Mouse (Mus musculus): ENCODE results near the gene B3galt4. TPM values are rescaled to one million over a fixed set of nuclear protein-coding genes. Genes with fewer than 3 reads are reported as not detected.

B3galt4 gene
- polyA plus RNA-seq, 1 experiment from 2014 or later: 15.2 TPM

DNA sequence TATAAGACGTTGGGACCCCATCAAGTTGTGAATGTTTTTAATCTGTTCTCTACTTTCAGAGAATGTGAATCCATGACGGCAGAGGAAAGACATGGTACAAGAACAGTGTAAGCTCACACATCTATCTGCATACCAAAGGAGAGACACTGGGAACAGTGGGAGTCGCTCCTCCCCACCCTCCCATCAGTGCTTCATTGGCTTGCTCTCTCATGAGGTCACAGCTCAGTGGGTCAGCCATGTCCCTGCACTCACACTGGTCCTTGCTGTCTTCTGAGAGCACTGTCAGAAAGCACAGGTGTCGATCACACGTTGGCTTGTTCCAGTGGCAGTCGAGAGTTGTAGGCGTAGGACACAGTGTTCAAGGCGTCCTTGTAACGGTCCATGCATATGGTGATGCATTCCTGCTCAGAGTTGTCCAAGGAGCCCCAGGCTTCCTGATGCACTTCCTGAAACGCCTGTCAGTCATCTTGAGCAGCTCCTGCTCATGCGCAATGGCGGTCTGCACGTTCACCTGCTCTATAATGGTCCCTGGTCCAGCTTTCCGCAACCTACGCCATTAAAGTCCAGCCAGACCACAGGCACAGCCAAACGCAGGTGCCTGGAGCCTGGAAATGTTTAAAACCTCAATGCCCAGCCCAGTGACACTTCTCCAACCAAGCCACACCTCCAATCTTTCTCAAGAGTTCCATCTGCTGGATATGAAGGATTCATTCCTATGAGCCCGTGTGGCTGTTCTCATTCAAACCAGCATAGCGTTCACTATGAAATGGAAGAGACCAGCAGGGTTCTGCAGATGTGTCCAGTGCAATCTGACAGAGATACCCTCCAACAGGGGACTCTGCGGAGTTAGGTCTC is 29.1 kb upstream of the B3galt4 start:
- H3K4me1 ChIP-seq (replicated peaks; ENCODE audit: control insufficient read depth, insufficient read depth): 0 out of 2 replicates have a peak, but pooled peaks cover 2% of the 10 kb centered on the region
- 75% methylated on average over 19 of the region's 19 CpGs for WGBS
- H3K27me3 ChIP-seq (ENCODE audit: control insufficient read depth, insufficient read depth, low read length): no peaks in the 10 kb centered on the region; the same call in 1 of the 2 replicates
- no peak for TF ChIP-seq EP300 (optimal IDR thresholded peaks at IDR 0.05)
- no peak for TF ChIP-seq CTCF (IDR thresholded peaks at IDR 0.05; ENCODE audit: low read depth)
- H3K9ac ChIP-seq (ENCODE audit: low read length): no peak overlapping the region
- no peaks in the 10 kb centered on the region for H3K9me3 ChIP-seq (ENCODE audit: control insufficient read depth, low read length)
- H3K4me2 ChIP-seq (replicated peaks; ENCODE audit: low read depth): no peak overlapping the region
- H3K4me3 ChIP-seq (ENCODE audit: low read depth, low read length): no peak overlapping the region
- ATAC-seq (ENCODE audit: low FRiP score, low TSS enrichment) (no peak), DNase-seq (ENCODE audit: low spot score) (no peak)
- peak overlapping the region; percentile 49; the same call in 1 of the 2 replicates for H3K27ac ChIP-seq (replicated peaks)
- H3K36me3 ChIP-seq (ENCODE audit: control insufficient read depth, insufficient read depth, low read length): no peaks in the 10 kb centered on the region

DNA sequence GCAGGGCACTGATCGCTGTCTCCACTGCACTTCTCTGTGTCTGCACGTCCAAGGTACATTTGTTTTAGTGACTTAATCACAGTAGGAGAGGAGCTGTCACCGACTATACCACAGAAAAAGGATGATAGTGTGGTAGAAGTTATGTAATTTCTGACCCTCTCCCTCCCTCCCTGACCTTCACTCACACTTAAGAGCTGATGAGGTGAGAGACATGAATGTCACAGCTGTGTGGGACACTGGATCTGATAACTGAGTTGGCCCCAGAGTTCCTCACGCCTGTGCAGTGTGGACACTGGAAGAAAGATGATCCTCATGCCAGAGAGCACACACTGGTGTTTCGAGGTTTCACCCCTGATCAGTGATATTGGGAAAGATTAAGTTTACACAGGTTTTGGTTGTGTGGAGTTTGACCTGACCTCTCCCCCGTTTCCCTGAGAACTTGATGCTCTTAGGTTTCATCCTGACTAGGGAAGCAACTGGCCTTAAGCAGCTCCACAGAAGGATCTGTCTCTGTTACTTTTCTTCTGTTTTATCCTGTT is 28.3 kb upstream of the B3galt4 start:
- ATAC-seq (ENCODE audit: low FRiP score, low TSS enrichment) (no peak), DNase-seq (ENCODE audit: low spot score) (no peak)
- WGBS: 69% methylated on average over 6 of the region's 6 CpGs
- Histone ChIP-seq H3K4me3 (ENCODE audit: low read depth, low read length) (no peak overlapping the region), H3K27me3 (ENCODE audit: control insufficient read depth, insufficient read depth, low read length) (no peaks in the 10 kb centered on the region; the same call in 1 of the 2 replicates), H3K4me1 (replicated peaks; ENCODE audit: control insufficient read depth, insufficient read depth) (0 out of 2 replicates have a peak, but pooled peaks cover 2% of the 10 kb centered on the region), H3K9ac (ENCODE audit: low read length) (no peak overlapping the region), H3K9me3 (ENCODE audit: control insufficient read depth, low read length) (no peaks in the 10 kb centered on the region), H3K27ac (replicated peaks) (no peak overlapping the region), H3K4me2 (replicated peaks; ENCODE audit: low read depth) (no peak overlapping the region), H3K36me3 (ENCODE audit: control insufficient read depth, insufficient read depth, low read length) (no peaks in the 10 kb centered on the region)
- TF ChIP-seq EP300 (optimal IDR thresholded peaks at IDR 0.05): no peak
- no peak for TF ChIP-seq CTCF (IDR thresholded peaks at IDR 0.05; ENCODE audit: low read depth)

DNA sequence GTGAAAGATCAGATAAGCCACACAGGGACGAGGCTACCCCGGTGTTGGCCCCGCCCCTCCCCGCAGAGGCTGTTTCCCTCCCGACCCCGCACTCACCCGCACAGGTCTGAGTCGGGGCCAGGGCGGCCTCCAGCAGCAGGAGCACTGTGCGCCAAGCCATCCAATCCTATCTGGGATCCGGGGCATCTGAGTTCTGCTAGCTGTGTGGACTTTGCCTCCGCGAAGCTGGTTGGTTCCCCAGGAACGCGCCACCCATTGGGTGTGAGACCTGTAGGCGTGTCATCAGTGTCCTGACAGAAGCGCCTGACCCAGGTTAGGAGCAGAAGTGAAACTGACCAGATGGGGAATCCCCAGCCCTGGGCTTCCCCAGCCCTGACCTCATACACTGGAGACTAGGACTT is 27.3 kb upstream of the B3galt4 start:
- TF ChIP-seq CTCF (IDR thresholded peaks at IDR 0.05; ENCODE audit: low read depth) (no peak), EP300 (optimal IDR thresholded peaks at IDR 0.05) (no peak)
- WGBS: 1% methylated on average over 15 of the region's 17 CpGs
- peak overlapping the region; percentile 48 for H3K9ac ChIP-seq (ENCODE audit: low read length)
- DNase-seq (ENCODE audit: low spot score) (peak; percentile 90), ATAC-seq (ENCODE audit: low FRiP score, low TSS enrichment) (peak; percentile 94)
- H3K27me3 ChIP-seq (ENCODE audit: control insufficient read depth, insufficient read depth, low read length): no peaks in the 10 kb centered on the region; the same call in 1 of the 2 replicates
- peak overlapping the region; percentile 58 for H3K4me2 ChIP-seq (replicated peaks; ENCODE audit: low read depth)
- peak overlapping the region; percentile 39 for H3K4me3 ChIP-seq (ENCODE audit: low read depth, low read length)
- 0 out of 2 replicates have a peak, but pooled peaks cover 2% of the 10 kb centered on the region for H3K4me1 ChIP-seq (replicated peaks; ENCODE audit: control insufficient read depth, insufficient read depth)
- H3K27ac ChIP-seq (replicated peaks): no peak overlapping the region
- H3K9me3 ChIP-seq (ENCODE audit: control insufficient read depth, low read length): no peaks in the 10 kb centered on the region
- no peaks in the 10 kb centered on the region for H3K36me3 ChIP-seq (ENCODE audit: control insufficient read depth, insufficient read depth, low read length)

DNA sequence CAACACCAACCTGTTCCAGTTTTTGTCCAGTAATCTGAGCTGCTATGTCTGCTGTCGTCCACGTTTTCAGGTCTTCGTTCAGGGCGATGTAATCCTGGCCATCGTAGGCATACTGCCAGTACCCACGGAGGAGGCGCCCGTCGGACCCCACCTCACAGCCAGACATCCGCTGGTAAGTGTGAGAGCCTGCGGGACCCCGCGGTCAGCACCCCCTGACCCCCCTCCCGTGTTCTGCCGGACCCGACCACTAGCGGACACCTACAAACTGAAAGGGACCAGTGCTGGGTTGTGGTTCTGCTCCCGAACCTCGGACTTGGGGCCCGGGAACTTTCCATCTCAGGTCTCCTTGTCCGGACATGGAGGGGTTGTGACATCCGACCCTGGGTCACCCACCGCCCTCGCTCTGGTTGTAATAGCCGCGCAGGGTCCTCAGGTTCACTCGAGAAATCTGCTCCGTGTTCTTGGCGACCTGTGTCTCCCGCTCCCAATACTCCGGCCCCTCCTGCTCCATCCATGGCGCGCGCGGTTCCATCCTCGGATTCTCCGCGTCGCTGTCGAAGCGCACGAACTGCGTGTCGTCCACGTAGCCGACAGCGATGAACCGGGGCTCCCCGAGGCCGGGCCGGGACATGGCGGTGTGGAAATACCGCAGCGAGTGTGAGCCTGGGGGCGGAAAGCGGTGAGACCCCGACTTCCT is 26.7 kb upstream of the B3galt4 start:
- no peak for DNase-seq (ENCODE audit: low spot score)
- peak overlapping the region; percentile 58 for H3K4me2 ChIP-seq (replicated peaks; ENCODE audit: low read depth)
- no peak for TF ChIP-seq CTCF (IDR thresholded peaks at IDR 0.05; ENCODE audit: low read depth)
- no peak for TF ChIP-seq EP300 (optimal IDR thresholded peaks at IDR 0.05)
- 3% methylated on average over 57 of the region's 57 CpGs for WGBS
- H3K4me1 ChIP-seq (replicated peaks; ENCODE audit: control insufficient read depth, insufficient read depth): 0 out of 2 replicates have a peak, but pooled peaks cover 2% of the 10 kb centered on the region
- no peaks in the 10 kb centered on the region for H3K9me3 ChIP-seq (ENCODE audit: control insufficient read depth, low read length)
- no peak overlapping the region for H3K27ac ChIP-seq (replicated peaks)
- peak overlapping the region; percentile 39 for H3K4me3 ChIP-seq (ENCODE audit: low read depth, low read length)
- ATAC-seq (ENCODE audit: low FRiP score, low TSS enrichment): no peak
- H3K9ac ChIP-seq (ENCODE audit: low read length): peak overlapping the region; percentile 48
- H3K27me3 ChIP-seq (ENCODE audit: control insufficient read depth, insufficient read depth, low read length): no peaks in the 10 kb centered on the region; the same call in 1 of the 2 replicates
- no peaks in the 10 kb centered on the region for H3K36me3 ChIP-seq (ENCODE audit: control insufficient read depth, insufficient read depth, low read length)

DNA sequence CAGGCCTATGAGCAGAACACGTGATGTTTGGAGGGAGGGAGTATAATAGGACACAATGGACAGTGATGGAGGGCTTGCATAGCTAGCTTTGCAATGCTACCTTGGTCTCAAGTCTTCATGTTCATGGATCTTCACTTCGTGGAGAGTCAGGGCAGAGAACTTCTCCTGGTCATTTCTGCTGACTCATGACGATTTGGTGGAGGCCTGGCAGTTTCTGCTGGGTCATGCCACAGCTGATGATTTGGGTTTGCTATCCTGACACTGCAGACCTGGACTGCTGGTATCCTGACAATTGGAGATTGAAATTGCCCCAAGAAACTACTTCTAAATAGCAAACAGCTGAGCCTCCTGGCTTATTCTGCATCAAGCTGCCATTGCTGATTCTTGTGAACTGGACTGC is 22.3 kb upstream of the B3galt4 start:
- no peak for ATAC-seq (ENCODE audit: low FRiP score, low TSS enrichment)

More for the DNA sequence above, 22.3 kb upstream of the B3galt4 start:
- Histone ChIP-seq H3K4me3 (ENCODE audit: low read depth, low read length) (no peak overlapping the region), H3K9ac (ENCODE audit: low read length) (no peak overlapping the region), H3K9me3 (ENCODE audit: control insufficient read depth, low read length) (no peaks in the 10 kb centered on the region), H3K27ac (replicated peaks) (no peak overlapping the region), H3K4me2 (replicated peaks; ENCODE audit: low read depth) (no peak overlapping the region), H3K36me3 (ENCODE audit: control insufficient read depth, insufficient read depth, low read length) (no peaks in the 10 kb centered on the region), H3K27me3 (ENCODE audit: control insufficient read depth, insufficient read depth, low read length) (no peaks in the 10 kb centered on the region; the same call in 1 of the 2 replicates), H3K4me1 (replicated peaks; ENCODE audit: control insufficient read depth, insufficient read depth) (0 out of 2 replicates have a peak, but pooled peaks cover 2% of the 10 kb centered on the region)
- TF ChIP-seq CTCF (IDR thresholded peaks at IDR 0.05; ENCODE audit: low read depth) (no peak), EP300 (optimal IDR thresholded peaks at IDR 0.05) (no peak)
- DNase-seq (ENCODE audit: low spot score): no peak
- WGBS: 65% methylated on average over 3 of the region's 3 CpGs

All from stomach, postnatal 0 days (tissue).